Mouse (Mus musculus) cerebellum, postnatal 36 days (tissue): ENCODE results near the gene Rnf207.

Experiments
- DNase-seq, 2 experiments: peaks; one replicate each; pipeline ENCODE4 v3.0.0; 2021 to 2022; ENCODE audit warnings: mixed read lengths in 2 of 2

The Rnf207 gene

GRCm38 (mm10) chr4:152292102-152292765 is 26.6 kb downstream of the Rnf207 start:
- DNase-seq = no peak

- no peak for DNase-seq
Measured at GRCm38 (mm10) chr4:152291562-152291961, 27.2 kb downstream of the Rnf207 start, which contains the start of gene Hes3. Gene Hes3, minus strand, starts transcription at chr4:152291662.

GRCm38 (mm10) chr4:152290991-152291390 is 27.8 kb downstream of the Rnf207 start:
- no peak for DNase-seq

GRCm38 (mm10) chr4:152290385-152290784 is 28.4 kb downstream of the Rnf207 start:
- no peak for DNase-seq

- no peak for DNase-seq
Measured at GRCm38 (mm10) chr4:152288398-152288945, 30.3 kb downstream of the Rnf207 start.

GRCm38 (mm10) chr4:152287317-152288120 is 31.3 kb downstream of the Rnf207 start:
- no peak for DNase-seq

GRCm38 (mm10) chr4:152286887-152287286 is 31.9 kb downstream of the Rnf207 start:
- no peak for DNase-seq

- DNase-seq = no peak
Measured at GRCm38 (mm10) chr4:152286183-152286582, 32.6 kb downstream of the Rnf207 start.

- DNase-seq = peak; percentile 82 to 85
Measured at GRCm38 (mm10) chr4:152285505-152285904, 33.3 kb downstream of the Rnf207 start.

GRCm38 (mm10) chr4:152283186-152283950 is 35.4 kb downstream of the Rnf207 start:
- peak; percentile 81 to 87 for DNase-seq

- no peak for DNase-seq
Measured at GRCm38 (mm10) chr4:152282721-152283120, 36.1 kb downstream of the Rnf207 start.

- DNase-seq = no peak
Measured at GRCm38 (mm10) chr4:152281601-152282000, 37.2 kb downstream of the Rnf207 start.

GRCm38 (mm10) chr4:152278986-152279385 is 39.8 kb downstream of the Rnf207 start:
- no peak for DNase-seq

- no peak for DNase-seq
Measured at GRCm38 (mm10) chr4:152277916-152278315, 40.9 kb downstream of the Rnf207 start.

- peak in 1 of 2 experiments; percentile 67 for DNase-seq
Measured at GRCm38 (mm10) chr4:152276389-152277347, 42.1 kb downstream of the Rnf207 start.

GRCm38 (mm10) chr4:152274681-152275131 is 44.1 kb downstream of the Rnf207 start:
- DNase-seq = no peak

- peak in 1 of 2 experiments; percentile 55 for DNase-seq
Measured at GRCm38 (mm10) chr4:152273621-152274236, 45.1 kb downstream of the Rnf207 start, which contains the start of gene Gpr153. Gene Gpr153, plus strand, starts transcription at chr4:152274232.

- DNase-seq = no peak
Measured at GRCm38 (mm10) chr4:152273191-152273590, 45.6 kb downstream of the Rnf207 start.

GRCm38 (mm10) chr4:152272449-152273049 is 46.2 kb downstream of the Rnf207 start:
- no peak for DNase-seq

GRCm38 (mm10) chr4:152272006-152272405 is 46.8 kb downstream of the Rnf207 start:
- DNase-seq = no peak

GRCm38 (mm10) chr4:152271334-152271733 is 47.5 kb downstream of the Rnf207 start:
- no peak for DNase-seq
